Mouse (Mus musculus): ENCODE results near the gene Rassf3. TPM values are rescaled to one million over a fixed set of nuclear protein-coding genes. Genes with fewer than 3 reads are reported as not detected.

Gene Rassf3
- total RNA-seq, 2 experiments from 2014 or later: 37.5 to 38.2 TPM

DNA sequence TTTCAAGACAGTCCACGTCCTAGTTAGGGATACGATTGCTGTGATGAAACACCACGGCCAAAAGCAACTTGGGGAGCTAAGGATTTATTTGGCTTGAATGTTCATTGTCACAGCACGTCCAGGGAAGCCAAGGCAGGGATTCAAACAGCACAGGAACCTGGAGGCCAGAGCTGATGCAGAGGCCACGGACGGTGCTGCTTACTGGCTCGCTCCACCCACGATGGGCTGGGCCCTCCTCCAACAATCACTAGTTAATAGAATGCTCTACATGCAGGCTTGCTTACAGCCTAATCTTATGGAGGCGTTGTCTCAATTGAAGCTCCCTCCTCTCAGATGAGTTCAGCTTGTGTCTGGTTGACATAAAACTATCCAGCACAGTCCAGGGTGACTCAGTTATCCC, 108.4 kb downstream of the Rassf3 start:
- DNase-seq: no peak

DNA sequence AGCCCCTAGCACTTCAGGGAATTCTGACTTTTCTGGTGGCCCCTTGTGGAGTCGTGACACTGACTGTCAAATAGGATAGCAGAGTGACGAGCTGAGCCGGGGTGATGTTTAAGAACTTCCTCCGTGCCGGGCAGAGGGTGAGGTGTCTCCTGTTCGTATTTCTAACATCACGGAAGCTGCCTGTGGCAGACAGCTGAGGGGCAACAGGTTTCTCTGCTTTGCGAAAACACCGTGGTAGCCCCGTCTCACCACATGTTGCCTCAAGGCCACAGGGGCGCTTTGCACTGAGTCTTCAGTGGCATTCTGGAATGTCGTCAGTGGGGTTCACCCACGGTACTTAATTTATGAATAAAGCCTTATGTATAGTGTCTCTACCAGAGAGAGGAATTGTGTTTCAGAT, 108.9 kb downstream of the Rassf3 start:
- DNase-seq: no peak

DNA sequence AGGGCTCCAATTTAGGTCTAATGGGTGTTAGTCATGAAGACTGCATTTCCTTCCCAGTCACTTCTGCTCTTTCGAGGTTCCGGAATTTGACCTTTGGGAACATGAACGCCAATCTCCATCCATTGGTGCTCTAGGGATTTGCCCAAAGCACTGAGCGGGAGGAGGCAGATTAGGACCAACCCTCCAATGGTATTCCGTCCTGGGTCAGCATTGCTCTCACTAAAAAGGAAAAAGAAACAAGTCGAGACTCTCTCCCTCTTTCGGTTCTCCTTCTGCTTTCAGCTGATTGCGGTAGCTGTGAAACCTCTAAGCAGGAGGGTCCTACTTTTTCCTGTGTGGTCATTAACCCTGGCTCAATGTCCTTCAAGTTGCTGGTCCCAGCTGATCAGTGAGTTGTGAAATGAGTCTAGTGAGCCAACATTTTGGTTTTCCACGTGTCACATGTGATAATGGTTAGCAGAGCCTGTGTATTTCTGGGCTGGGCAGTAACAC, 110.3 kb downstream of the Rassf3 start:
- DNase-seq: peak; percentile 43 to 58

DNA sequence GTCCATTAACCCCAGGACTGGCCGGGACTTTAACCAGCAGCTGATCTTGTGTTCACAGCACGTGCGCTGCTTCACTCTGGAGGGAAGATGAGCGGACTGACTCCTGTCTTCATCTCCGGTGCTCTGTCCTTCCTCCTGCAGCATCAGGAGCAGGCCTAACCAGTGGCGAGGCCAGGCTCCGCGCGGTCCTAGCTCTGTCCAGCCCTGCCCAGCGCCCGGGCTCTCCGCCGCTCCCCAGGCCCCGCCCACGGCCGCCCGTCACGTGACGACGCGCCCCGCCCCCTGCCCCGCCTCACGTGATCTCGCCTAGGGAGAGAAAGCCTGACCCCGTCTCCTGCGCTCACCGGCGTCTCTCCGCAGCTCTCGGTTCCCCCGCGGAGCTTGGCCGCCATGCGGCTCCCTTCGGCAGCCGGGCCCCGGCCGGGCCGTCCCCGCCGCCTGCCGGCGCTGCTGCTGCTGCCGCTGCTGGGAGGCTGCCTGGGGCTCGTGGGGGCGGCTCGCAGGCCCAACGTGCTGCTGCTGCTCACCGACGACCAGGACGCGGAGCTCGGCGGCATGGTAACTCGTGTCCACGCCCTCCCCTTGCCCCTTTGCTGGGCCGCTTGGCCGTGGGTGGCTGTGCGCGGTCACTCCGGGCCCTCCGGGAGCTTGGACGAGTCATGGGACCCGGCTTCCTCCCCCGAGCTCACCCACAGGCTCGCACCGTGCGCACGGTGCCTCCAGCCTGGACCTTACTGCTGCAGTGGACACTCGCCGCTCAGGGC, 111.2 kb downstream of the Rassf3 start, which contains the start of gene Gns:
Gene Gns (plus strand): TSS at position 290 of the 764 bp plus-strand sequence.
- peak; percentile 93 to 95 for DNase-seq

DNA sequence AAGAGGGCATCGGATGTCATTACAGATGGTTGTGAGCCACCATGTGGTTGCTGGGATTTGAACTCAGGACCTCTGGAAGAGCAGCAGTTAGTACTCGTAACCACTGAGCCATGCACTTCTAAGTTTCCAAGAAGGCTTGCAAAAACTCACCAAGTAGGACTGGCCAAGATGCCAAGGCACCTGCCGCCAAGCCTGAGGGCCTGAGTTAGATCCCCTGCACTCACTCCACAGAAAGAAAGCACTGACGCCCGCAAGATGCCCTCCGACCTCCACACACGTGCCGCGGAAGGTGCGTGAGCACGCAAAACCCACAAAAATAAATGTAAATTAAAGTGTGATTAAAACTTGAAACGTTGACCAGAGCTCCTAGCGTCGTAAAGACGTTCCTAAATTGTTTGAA, 111.8 kb downstream of the Rassf3 start:
- DNase-seq: no peak

DNA sequence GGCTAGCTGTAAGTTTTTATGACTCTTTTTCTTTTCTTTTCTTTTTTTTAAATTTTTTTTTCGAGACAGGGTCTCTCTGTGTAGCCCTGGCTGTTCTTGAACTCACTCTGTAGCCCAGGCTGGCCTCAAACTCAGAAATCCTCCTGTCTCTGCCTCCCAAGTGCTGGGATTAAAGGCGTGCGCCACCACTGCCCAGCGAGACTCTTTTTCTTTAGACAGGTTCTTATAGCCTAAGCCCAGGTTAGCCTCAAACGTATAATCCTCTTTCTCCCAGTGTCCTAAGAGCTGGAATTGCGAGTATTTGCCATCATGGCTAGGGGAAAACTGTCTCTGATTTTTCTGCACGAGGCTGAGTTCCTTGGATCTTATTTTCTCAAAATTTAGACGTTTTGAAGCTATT, 112.9 kb downstream of the Rassf3 start:
- no peak for DNase-seq

DNA sequence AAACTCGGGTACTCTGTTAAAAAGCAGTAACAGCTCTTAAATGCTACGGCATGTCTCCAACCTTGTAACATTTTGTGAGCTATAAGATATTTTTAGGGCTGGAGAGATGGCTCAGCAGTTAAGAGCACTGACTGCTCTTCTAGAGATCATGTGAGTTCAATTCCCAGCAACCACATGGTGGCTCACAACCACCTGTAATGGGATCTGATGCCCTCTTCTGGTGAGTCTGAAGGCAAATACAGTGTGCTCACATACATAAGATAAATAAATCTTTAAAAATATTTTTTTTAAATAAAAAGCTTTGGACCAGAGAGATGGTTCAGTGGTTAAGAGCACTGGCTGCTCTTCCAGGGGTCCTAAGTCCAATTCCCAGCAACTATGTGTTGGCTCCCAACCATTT, 115.8 kb downstream of the Rassf3 start:
- no peak for DNase-seq

Other genes with a start within 250 kb of the Rassf3 start
- 10 to 100 TPM in 1 of 2 experiments, 1 to 10 TPM in 1; 3.1 to 10.6 TPM for gene Tbc1d30, start 125.1 kb downstream of the Rassf3 start, total RNA-seq (2021)
- 100 to 1,000 TPM; 159 to 213 TPM for gene Gns, start 111.3 kb downstream of the Rassf3 start, total RNA-seq (2021)
- 10 to 100 TPM; 40.2 to 42.6 TPM for gene Tbk1, start 110.4 kb upstream of the Rassf3 start, total RNA-seq (2021)
- gene Xpot, start 150.0 kb upstream of the Rassf3 start, total RNA-seq (2021): 100 to 1,000 TPM in 1 of 2 experiments, 10 to 100 TPM in 1; 54.1 to 104 TPM
- gene D930020B18Rik, start 165.2 kb upstream of the Rassf3 start, total RNA-seq (2021): not detected

Data from adrenal gland, postnatal 36 days (tissue).